Mouse (Mus musculus): Measurements from ENCODE around the gene Tmem56. TPM values are rescaled to one million over a fixed set of nuclear protein-coding genes. Genes with fewer than 3 reads are reported as not detected.
A peak's percentile ranks its signal among the peaks of the same experiment; 100 is the strongest.

Tmem56 gene
- polyA plus RNA-seq, 1 experiment from 2014 or later = 2.5 TPM

DNA sequence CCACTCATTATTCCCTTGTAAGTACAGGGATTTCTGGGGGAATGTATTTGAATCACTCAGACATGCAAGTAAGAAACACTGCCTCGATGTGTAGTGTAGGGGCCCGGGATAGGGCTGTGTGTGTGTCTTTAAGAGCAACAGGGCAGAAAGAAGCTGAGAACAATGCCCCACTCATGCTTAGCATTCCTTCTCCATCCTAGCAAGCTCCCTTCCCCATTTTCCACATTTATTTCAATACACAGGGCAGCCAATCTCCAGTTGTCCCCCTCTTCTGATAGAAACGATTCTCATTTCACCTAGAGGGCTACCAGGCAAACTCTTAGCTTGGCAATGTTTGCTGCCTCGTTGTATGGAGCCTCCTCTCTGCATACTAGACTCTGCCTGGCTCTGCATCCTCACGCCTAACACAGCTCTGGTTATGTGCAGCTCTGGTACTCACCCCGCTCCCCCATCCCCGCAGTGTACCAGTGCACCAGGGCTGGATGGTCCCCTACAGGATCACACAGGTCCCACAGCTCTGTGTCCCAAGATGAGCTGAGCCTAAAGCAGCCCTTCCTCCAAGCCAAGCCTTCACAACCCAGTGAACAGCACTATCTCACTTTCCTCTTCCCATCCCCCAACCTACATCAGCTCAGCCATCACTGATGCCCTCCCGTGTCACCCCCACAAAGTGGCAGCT is 42.4 kb downstream of the Tmem56 start:
- peak; percentile 56 for DNase-seq (ENCODE audit: low spot score)
- no peaks in the 10 kb centered on the region for H3K27me3 ChIP-seq (replicated peaks; ENCODE audit: control insufficient read depth, insufficient read depth, low read length)
- no peaks in the 10 kb centered on the region for H3K36me3 ChIP-seq (ENCODE audit: control insufficient read depth, insufficient read depth, low read length)
- no peak overlapping the region for H3K9ac ChIP-seq (ENCODE audit: low read length)
- 0 out of 2 replicates have a peak, but pooled peaks cover 2% of the 10 kb centered on the region for H3K4me1 ChIP-seq (ENCODE audit: control insufficient read depth, insufficient read depth, low read length)
- peak overlapping the region; percentile 67 for H3K27ac ChIP-seq (ENCODE audit: low read depth, low read length)
- 8% methylated on average over 8 of the region's 8 CpGs for WGBS
- no peak overlapping the region for H3K4me2 ChIP-seq (ENCODE audit: low read length)
- ATAC-seq = peak; percentile 87
- no peak overlapping the region for H3K4me3 ChIP-seq (ENCODE audit: low read depth, low read length)
- H3K9me3 ChIP-seq (replicated peaks; ENCODE audit: control insufficient read depth, low read length) = no peaks in the 10 kb centered on the region

GRCm38 (mm10) chr3:121239096-121239495 is 43.8 kb downstream of the Tmem56 start:
- Histone ChIP-seq H3K27ac (ENCODE audit: low read depth, low read length) (no peak overlapping the region), H3K36me3 (ENCODE audit: control insufficient read depth, insufficient read depth, low read length) (no peaks in the 10 kb centered on the region)
- no peak; the same call in 1 of the 2 replicates for ATAC-seq

GRCm38 (mm10) chr3:121224763-121225162 is 58.1 kb downstream of the Tmem56 start:
- Histone ChIP-seq H3K27ac (ENCODE audit: low read depth, low read length) (no peak overlapping the region), H3K27me3 (replicated peaks; ENCODE audit: control insufficient read depth, insufficient read depth, low read length) (no peaks in the 10 kb centered on the region), H3K4me2 (ENCODE audit: low read length) (no peak overlapping the region), H3K4me3 (ENCODE audit: low read depth, low read length) (no peak overlapping the region), H3K4me1 (ENCODE audit: control insufficient read depth, insufficient read depth, low read length) (no peaks in the 10 kb centered on the region), H3K36me3 (ENCODE audit: control insufficient read depth, insufficient read depth, low read length) (no peaks in the 10 kb centered on the region), H3K9ac (ENCODE audit: low read length) (no peak overlapping the region), H3K9me3 (replicated peaks; ENCODE audit: control insufficient read depth, low read length) (no peaks in the 10 kb centered on the region)
- no peak for DNase-seq (ENCODE audit: low spot score)
- 86% methylated on average over 8 of the region's 8 CpGs for WGBS
- ATAC-seq = no peak

More at GRCm38 (mm10) chr3:121239096-121239495, 43.8 kb downstream of the Tmem56 start:
- WGBS = 35% methylated on average over 8 of the region's 8 CpGs
- Histone ChIP-seq H3K4me1 (ENCODE audit: control insufficient read depth, insufficient read depth, low read length) (0 out of 2 replicates have a peak, but pooled peaks cover 2% of the 10 kb centered on the region), H3K9me3 (replicated peaks; ENCODE audit: control insufficient read depth, low read length) (no peaks in the 10 kb centered on the region), H3K4me2 (ENCODE audit: low read length) (no peak overlapping the region), H3K4me3 (ENCODE audit: low read depth, low read length) (no peak overlapping the region), H3K9ac (ENCODE audit: low read length) (no peak overlapping the region), H3K27me3 (replicated peaks; ENCODE audit: control insufficient read depth, insufficient read depth, low read length) (no peaks in the 10 kb centered on the region)
- peak; percentile 33 for DNase-seq (ENCODE audit: low spot score)

- H3K27me3 ChIP-seq (replicated peaks; ENCODE audit: control insufficient read depth, insufficient read depth, low read length) = no peaks in the 10 kb centered on the region
- no peak overlapping the region for H3K4me3 ChIP-seq (ENCODE audit: low read depth, low read length)
- WGBS = 89% methylated on average over 6 of the region's 6 CpGs
- H3K4me2 ChIP-seq (ENCODE audit: low read length) = no peak overlapping the region
- H3K27ac ChIP-seq (ENCODE audit: low read depth, low read length) = no peak overlapping the region
- no peaks in the 10 kb centered on the region for H3K4me1 ChIP-seq (ENCODE audit: control insufficient read depth, insufficient read depth, low read length)
- no peaks in the 10 kb centered on the region for H3K36me3 ChIP-seq (ENCODE audit: control insufficient read depth, insufficient read depth, low read length)
- H3K9ac ChIP-seq (ENCODE audit: low read length) = no peak overlapping the region
- ATAC-seq (no peak), DNase-seq (ENCODE audit: low spot score) (no peak)
- no peaks in the 10 kb centered on the region for H3K9me3 ChIP-seq (replicated peaks; ENCODE audit: control insufficient read depth, low read length)
Measured at GRCm38 (mm10) chr3:121224185-121224584, 58.7 kb downstream of the Tmem56 start.

- ATAC-seq (no peak), DNase-seq (ENCODE audit: low spot score) (no peak)
- no peaks in the 10 kb centered on the region for H3K4me1 ChIP-seq (ENCODE audit: control insufficient read depth, insufficient read depth, low read length)
- no peaks in the 10 kb centered on the region for H3K9me3 ChIP-seq (replicated peaks; ENCODE audit: control insufficient read depth, low read length)
- H3K9ac ChIP-seq (ENCODE audit: low read length) = no peak overlapping the region
- no peaks in the 10 kb centered on the region for H3K36me3 ChIP-seq (ENCODE audit: control insufficient read depth, insufficient read depth, low read length)
- no peak overlapping the region for H3K4me2 ChIP-seq (ENCODE audit: low read length)
- no peak overlapping the region for H3K4me3 ChIP-seq (ENCODE audit: low read depth, low read length)
- WGBS = 87% methylated on average over 7 of the region's 7 CpGs
- H3K27ac ChIP-seq (ENCODE audit: low read depth, low read length) = no peak overlapping the region
- H3K27me3 ChIP-seq (replicated peaks; ENCODE audit: control insufficient read depth, insufficient read depth, low read length) = no peaks in the 10 kb centered on the region
Measured at GRCm38 (mm10) chr3:121221987-121222386, 60.9 kb downstream of the Tmem56 start.

DNA sequence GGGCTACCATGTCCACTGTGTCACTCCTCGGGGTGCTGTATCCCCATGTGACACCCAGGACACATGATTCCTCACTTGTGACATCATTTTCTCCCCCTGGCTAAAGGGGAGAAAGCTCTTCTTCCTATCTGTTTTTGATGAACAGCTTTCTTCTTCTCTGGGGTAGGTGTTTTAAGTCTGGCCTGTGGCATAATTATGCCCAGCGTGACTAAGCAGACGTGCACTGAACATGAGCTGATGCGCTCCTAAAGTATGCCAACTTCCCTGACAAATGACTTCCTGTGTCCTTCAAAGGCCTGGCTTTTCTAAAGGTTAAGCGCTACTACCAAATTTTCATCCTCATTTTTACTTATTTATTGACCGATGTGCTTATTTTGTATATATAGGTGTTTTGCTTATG is 65.9 kb downstream of the Tmem56 start:
- no peaks in the 10 kb centered on the region for H3K9me3 ChIP-seq (replicated peaks; ENCODE audit: control insufficient read depth, low read length)
- no peak for ATAC-seq
- no peaks in the 10 kb centered on the region for H3K27me3 ChIP-seq (replicated peaks; ENCODE audit: control insufficient read depth, insufficient read depth, low read length)
- 0 out of 2 replicates have a peak, but pooled peaks cover 2% of the 10 kb centered on the region for H3K4me1 ChIP-seq (ENCODE audit: control insufficient read depth, insufficient read depth, low read length)
- H3K4me3 ChIP-seq (ENCODE audit: low read depth, low read length) = no peak overlapping the region
- H3K4me2 ChIP-seq (ENCODE audit: low read length) = no peak overlapping the region
- no peak overlapping the region for H3K27ac ChIP-seq (ENCODE audit: low read depth, low read length)
- DNase-seq (ENCODE audit: low spot score) = no peak
- H3K36me3 ChIP-seq (ENCODE audit: control insufficient read depth, insufficient read depth, low read length) = no peaks in the 10 kb centered on the region
- WGBS = 95% methylated on average over 6 of the region's 6 CpGs
- H3K9ac ChIP-seq (ENCODE audit: low read length) = no peak overlapping the region

GRCm38 (mm10) chr3:121213501-121213900 is 69.4 kb downstream of the Tmem56 start:
- no peak overlapping the region for H3K4me2 ChIP-seq (ENCODE audit: low read length)
- H3K27ac ChIP-seq (ENCODE audit: low read depth, low read length) = no peak overlapping the region
- no peak overlapping the region for H3K9ac ChIP-seq (ENCODE audit: low read length)
- no peaks in the 10 kb centered on the region for H3K36me3 ChIP-seq (ENCODE audit: control insufficient read depth, insufficient read depth, low read length)
- H3K9me3 ChIP-seq (replicated peaks; ENCODE audit: control insufficient read depth, low read length) = no peaks in the 10 kb centered on the region
- H3K4me3 ChIP-seq (ENCODE audit: low read depth, low read length) = no peak overlapping the region
- 79% methylated on average over 3 of the region's 3 CpGs for WGBS
- no peak for DNase-seq (ENCODE audit: low spot score)
- H3K4me1 ChIP-seq (ENCODE audit: control insufficient read depth, insufficient read depth, low read length) = 0 out of 2 replicates have a peak, but pooled peaks cover 2% of the 10 kb centered on the region
- ATAC-seq = no peak
- H3K27me3 ChIP-seq (replicated peaks; ENCODE audit: control insufficient read depth, insufficient read depth, low read length) = no peaks in the 10 kb centered on the region

- no peak for ATAC-seq
- H3K36me3 ChIP-seq (ENCODE audit: control insufficient read depth, insufficient read depth, low read length) = no peaks in the 10 kb centered on the region
- DNase-seq (ENCODE audit: low spot score) = peak; percentile 12
- no peak overlapping the region for H3K27ac ChIP-seq (ENCODE audit: low read depth, low read length)
- no peaks in the 10 kb centered on the region for H3K9me3 ChIP-seq (replicated peaks; ENCODE audit: control insufficient read depth, low read length)
- 56% methylated on average over 1 of the region's 1 CpGs for WGBS
- H3K4me3 ChIP-seq (ENCODE audit: low read depth, low read length) = no peak overlapping the region
- no peaks in the 10 kb centered on the region for H3K27me3 ChIP-seq (replicated peaks; ENCODE audit: control insufficient read depth, insufficient read depth, low read length)
- H3K4me1 ChIP-seq (ENCODE audit: control insufficient read depth, insufficient read depth, low read length) = 0 out of 2 replicates have a peak, but pooled peaks cover 2% of the 10 kb centered on the region
- H3K4me2 ChIP-seq (ENCODE audit: low read length) = no peak overlapping the region
- H3K9ac ChIP-seq (ENCODE audit: low read length) = no peak overlapping the region
Measured at GRCm38 (mm10) chr3:121212156-121212555, 70.7 kb downstream of the Tmem56 start.

- ATAC-seq (no peak), DNase-seq (ENCODE audit: low spot score) (peak; percentile 20)
- no peaks in the 10 kb centered on the region for H3K27me3 ChIP-seq (replicated peaks; ENCODE audit: control insufficient read depth, insufficient read depth, low read length)
- 94% methylated on average over 5 of the region's 5 CpGs for WGBS
- H3K4me1 ChIP-seq (ENCODE audit: control insufficient read depth, insufficient read depth, low read length) = no peaks in the 10 kb centered on the region
- H3K9me3 ChIP-seq (replicated peaks; ENCODE audit: control insufficient read depth, low read length) = no peaks in the 10 kb centered on the region
- no peak overlapping the region for H3K9ac ChIP-seq (ENCODE audit: low read length)
- no peak overlapping the region for H3K4me2 ChIP-seq (ENCODE audit: low read length)
- H3K27ac ChIP-seq (ENCODE audit: low read depth, low read length) = no peak overlapping the region
- no peaks in the 10 kb centered on the region for H3K36me3 ChIP-seq (ENCODE audit: control insufficient read depth, insufficient read depth, low read length)
- H3K4me3 ChIP-seq (ENCODE audit: low read depth, low read length) = no peak overlapping the region
Measured at GRCm38 (mm10) chr3:121208994-121209393, 73.9 kb downstream of the Tmem56 start.
